Mouse (Mus musculus) liver, postnatal 0 days (tissue): ENCODE measurements around the gene Dad1.

Experiments used
- CTCF ChIP-seq: sonication (generic); IDR thresholded peaks from 2 replicates; pipeline ENCODE4 v1.5.1; 2016; ENCODE audit warnings: antibody characterized with exemption, low read depth
- EP300 ChIP-seq: IDR thresholded peaks from 2 replicates; pipeline ENCODE4 v1.6.1; 2016; ENCODE audit warnings: antibody characterized with exemption, low read depth, mild to moderate bottlenecking

DNA sequence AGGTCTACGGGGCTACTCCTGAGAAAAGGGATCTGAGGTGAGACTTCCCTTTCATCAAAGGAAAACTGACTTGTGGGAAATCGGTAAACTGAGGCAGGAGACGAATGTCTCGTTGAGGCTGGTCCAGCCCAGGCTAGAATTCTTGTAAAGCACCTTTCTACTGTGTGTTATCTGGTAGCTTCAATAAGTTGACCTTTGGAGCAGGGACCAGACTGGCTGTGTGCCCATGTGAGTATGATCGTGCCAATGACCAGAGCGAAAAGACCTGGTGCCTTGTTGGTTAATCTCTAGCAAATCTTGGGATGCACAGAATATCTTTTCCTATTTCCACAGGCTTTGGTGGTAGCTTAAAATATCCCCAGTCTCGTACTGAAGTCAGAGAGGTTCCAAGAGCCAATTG is 37.8 kb downstream of the Dad1 start:
- TF ChIP-seq EP300 (no peak), CTCF (no peak)
